Mouse (Mus musculus): ENCODE measurements around the gene Cplx2.

Gene Cplx2

DNA sequence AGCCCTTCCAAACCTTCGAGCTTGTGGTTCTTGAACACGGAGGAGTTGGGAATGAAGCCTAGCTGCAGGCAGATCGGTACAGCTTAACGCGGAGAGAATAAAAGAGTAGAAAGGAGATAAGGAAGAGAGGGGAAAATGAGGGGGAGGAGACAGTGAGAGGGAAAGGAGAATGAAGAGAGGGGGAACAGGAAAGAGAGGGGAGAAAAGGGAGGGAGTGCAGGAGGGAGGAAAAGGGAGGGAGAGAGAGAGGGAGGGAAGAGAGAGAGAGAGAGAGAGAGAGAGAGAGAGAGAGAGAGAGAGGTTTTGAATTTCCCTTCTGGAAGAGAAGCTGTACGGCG is at the start of gene Cplx2:
TSS of gene Cplx2 (plus strand) at position 301 of the 338 bp plus-strand sequence.
- DNase-seq (ENCODE audit: low spot score) = no peak

GRCm38 (mm10) chr13:54322396-54323306 is 48.5 kb upstream of the Cplx2 start:
- DNase-seq (ENCODE audit: low spot score) = peak; percentile 34

GRCm38 (mm10) chr13:54323307-54324165 is 47.6 kb upstream of the Cplx2 start:
- DNase-seq (ENCODE audit: low spot score) = no peak

DNA sequence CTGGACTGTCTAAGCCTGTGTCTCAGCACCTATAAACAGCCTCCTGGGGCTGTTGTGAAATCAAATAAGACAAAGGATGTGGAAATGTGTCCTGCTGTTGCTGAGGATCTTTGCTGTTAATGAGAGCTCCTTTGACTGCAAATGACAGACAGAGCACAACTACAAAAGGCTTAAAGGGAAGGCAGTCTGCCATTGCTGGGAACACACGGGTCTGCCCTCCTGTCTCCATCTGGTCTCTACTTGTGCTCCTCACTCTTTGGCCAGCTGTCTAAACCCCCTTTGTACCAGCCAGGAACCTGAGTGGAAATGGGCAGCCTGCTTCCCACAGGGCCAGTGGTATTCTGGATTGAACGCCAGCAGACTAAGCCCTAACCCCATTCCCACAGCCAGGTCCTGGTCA is 47.0 kb upstream of the Cplx2 start:
- no peak for DNase-seq (ENCODE audit: low spot score)

- no peak for DNase-seq (ENCODE audit: low spot score)
These were observed 45.3 kb upstream of the Cplx2 start for GRCm38 (mm10) chr13:54325814-54326213.

DNA sequence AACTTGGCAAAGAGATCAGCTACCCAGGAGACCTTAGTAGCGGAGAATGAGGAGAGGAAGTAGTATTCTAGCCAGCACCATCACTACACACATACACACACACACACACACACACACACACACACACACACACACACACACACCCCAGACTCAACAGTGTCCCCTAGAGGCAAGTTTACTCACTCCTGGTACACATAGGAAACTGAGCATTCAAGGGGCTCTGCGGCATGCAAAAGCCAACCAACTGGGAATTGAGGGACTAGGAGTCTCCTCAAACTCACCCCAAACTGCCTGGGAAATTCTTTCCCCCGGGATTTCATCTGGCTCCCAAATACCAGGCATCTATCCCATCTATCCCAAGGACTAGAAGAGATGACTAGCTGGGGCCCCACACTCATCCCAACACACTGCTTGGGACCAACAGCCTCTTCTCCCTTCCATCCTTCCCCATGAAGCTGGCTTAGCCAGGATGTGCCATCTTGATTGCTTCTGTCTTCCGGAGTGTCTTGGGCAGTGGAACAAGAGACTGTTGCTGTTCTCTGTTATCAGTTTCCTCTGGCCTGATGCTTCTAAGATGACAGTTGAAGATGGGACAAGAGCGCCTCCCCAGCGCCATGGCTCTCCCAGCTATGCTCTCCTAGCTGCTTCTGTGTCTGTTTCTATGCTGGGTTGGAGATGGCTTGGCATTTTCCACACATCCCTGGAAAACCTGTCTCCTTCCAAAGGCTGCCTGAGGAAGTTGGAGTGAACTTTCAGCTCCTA is 44.3 kb upstream of the Cplx2 start:
- DNase-seq (ENCODE audit: low spot score) = no peak

DNA sequence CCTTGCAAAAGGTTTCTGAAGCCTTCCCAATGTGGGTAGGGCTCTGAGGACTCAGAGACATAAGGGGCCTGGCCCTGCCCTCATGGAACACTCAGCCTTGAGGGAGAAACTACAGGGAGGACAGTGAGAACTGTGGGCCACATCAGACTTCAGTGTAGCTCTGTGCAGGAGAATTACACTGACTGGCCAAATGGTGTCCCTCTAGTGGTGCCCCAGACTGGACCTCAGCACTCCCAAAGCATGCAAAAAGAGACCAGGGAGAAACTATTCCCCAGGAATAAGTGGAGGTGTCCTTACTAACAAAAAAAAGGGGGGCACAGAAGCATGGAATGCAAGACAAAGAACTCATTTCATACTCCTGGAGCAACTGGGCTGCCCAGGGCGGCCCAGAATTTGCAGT is 43.1 kb upstream of the Cplx2 start:
- no peak for DNase-seq (ENCODE audit: low spot score)

GRCm38 (mm10) chr13:54328954-54329490 is 42.1 kb upstream of the Cplx2 start:
- DNase-seq (ENCODE audit: low spot score) = no peak

- no peak for DNase-seq (ENCODE audit: low spot score)
These were observed 39.1 kb upstream of the Cplx2 start for GRCm38 (mm10) chr13:54331825-54332675.

DNA sequence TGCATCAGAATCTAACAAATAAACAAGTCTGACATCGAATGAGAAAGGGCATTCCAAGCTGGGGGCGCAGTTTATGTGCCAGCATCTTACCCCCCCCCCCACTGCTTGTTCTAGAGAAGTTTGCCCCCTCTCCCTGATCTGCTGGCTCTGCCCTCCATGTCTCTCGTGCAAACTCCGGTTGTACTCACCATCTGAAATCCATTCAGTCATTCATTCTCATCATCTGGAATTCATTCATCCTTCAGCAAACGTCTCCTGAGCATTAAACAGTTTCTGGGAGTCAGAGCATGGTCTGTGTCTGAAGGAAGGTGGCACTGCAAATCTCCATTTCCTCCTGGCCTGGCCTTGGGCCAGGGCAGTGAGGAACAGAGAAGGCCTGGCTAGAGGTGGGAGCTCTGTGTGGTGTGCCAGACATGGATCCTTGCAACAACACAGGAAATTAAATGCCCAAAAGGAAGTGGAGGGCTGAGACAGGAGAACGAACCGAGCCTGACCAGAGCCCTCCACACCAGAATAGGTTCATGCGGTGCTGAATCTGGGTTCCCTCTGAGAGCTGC is 38.1 kb upstream of the Cplx2 start:
- no peak for DNase-seq (ENCODE audit: low spot score)

- DNase-seq (ENCODE audit: low spot score) = no peak
These were observed 34.1 kb upstream of the Cplx2 start for GRCm38 (mm10) chr13:54337058-54337457.

GRCm38 (mm10) chr13:54337541-54337940 is 33.6 kb upstream of the Cplx2 start:
- no peak for DNase-seq (ENCODE audit: low spot score)

GRCm38 (mm10) chr13:54338815-54339214 is 32.3 kb upstream of the Cplx2 start:
- no peak for DNase-seq (ENCODE audit: low spot score)

DNA sequence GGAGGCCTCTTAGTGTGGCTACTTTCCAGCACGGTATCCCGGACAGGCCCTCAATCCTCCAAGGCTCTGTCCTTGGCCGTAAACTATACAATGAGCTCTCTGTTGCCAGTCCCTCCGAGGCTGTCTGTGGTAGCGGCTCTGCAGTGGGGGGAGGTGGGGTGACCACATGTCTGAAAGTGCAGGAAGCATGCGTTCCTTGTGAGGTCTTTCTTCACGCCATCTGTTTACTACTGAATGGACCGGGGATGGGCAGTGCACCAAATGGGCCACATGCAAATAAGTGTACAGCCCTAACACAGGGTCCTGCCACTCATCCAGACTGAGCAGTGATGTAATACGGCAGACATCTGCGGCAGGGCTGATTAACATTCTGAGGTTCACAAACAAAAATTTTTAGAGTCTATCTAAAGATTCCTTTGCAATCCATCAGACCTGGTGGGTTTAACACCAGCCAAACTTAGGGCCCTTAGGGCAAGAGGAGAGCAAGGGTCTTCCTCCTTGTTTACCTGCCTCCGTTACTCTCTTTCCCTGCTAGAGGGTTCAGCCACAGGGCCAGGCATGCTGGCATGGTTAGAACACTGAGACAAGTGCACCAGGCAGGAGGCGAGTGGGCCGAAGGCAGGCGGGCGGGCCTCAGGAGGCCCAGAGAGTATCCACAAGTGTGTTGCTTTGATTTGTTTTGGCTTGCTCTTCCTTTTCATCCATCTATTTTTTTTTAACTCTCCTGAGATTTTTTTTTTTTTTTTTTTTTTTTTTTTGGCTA is 25.1 kb upstream of the Cplx2 start:
- DNase-seq (ENCODE audit: low spot score) = no peak

- DNase-seq (ENCODE audit: low spot score) = no peak
These were observed 23.1 kb upstream of the Cplx2 start for GRCm38 (mm10) chr13:54348011-54348410.

GRCm38 (mm10) chr13:54349126-54349759 is 21.9 kb upstream of the Cplx2 start:
- no peak for DNase-seq (ENCODE audit: low spot score)

- DNase-seq (ENCODE audit: low spot score) = no peak
These were observed 13.7 kb upstream of the Cplx2 start for GRCm38 (mm10) chr13:54357420-54357819.

DNA sequence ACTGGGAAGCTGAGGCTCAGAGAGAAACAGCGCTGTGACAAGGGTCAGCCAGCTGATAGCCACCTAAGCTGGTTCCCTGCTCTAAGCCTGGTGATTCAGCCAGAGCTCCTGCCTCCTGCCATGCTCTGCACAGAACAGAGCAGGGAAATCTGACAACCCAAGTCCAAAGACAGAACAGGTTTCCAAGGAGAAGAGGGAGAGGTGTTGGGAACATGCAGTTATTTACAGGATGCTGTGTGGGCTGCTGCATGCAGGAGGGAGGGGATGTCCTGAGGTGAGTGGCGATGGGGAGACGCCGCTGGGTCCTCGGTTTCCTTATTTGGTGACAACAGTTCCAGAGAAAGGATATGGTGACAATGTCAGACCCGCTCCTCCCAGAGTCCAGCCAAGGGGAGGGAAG is 12.0 kb upstream of the Cplx2 start:
- DNase-seq (ENCODE audit: low spot score) = no peak

- DNase-seq (ENCODE audit: low spot score) = no peak
These were observed 6.5 kb upstream of the Cplx2 start for GRCm38 (mm10) chr13:54364686-54365085.

DNA sequence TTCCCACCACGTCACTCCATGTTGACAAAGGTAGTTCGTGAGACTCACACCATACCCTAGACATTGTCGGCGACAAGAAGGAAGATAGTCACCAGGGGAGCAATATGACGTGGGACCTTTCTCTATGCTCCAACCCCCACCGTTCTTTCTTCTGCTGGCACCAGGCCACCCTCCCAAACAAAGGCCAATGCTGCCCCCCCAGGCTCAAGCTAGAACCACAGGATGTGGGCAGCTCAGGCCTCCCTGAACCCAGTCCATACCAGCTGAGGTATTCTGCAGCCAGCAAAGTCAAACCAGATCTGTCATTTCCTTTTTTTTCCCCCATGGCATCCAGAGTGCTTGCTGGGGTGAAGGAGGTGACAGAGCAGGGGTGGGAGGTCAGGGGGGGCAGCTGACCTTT is 3.4 kb upstream of the Cplx2 start:
- DNase-seq (ENCODE audit: low spot score) = no peak

Measured in c-Kit-positive CD71-positive TER-119-positive erythroid progenitor cells, embryonic 14.5 days (primary cell).